Mouse (Mus musculus) olfactory bulb, adult 2 months (tissue): ENCODE results near the gene Itm2c.
A peak's percentile ranks its signal among the peaks of the same experiment; 100 is the strongest.

Source experiments
- CTCF ChIP-seq: fragments of 200-500 bp; IDR thresholded peaks from 2 replicates; pipeline ENCODE4 v1.5.1; 2012; ENCODE audit warnings: low read depth, mild to moderate bottlenecking, low read length, moderate library complexity; ENCODE audit not compliant: insufficient read depth
- POLR2A ChIP-seq: fragments of 200-500 bp; IDR thresholded peaks from 2 replicates; pipeline ENCODE4 v1.6.1; 2012; ENCODE audit warnings: mild to moderate bottlenecking, low read depth, low read length, moderate library complexity; ENCODE audit not compliant: insufficient read depth

- TF ChIP-seq POLR2A: 0 out of 2 replicates have a peak, but pooled peaks have one; percentile 55
- no peak for TF ChIP-seq CTCF
Observed at GRCm38 (mm10) chr1:85894231-85894747, at the start of gene Itm2c.
